Mouse (Mus musculus) T-cell, adult 2 months (primary cell): ENCODE results near the gene Ly6g6c.

Experiments
- DNase-seq: peaks from one replicate; pipeline ENCODE4 v3.0.0; 2022; ENCODE audit warnings: low spot score

Gene Ly6g6c

GRCm38 (mm10) chr17:35083929-35084497 lies 18.8 kb downstream of the Ly6g6c start:
- no peak for DNase-seq

- no peak for DNase-seq
Observed at GRCm38 (mm10) chr17:35085208-35085865, 20.1 kb downstream of the Ly6g6c start, which contains the start of gene Ly6g6f. Gene Ly6g6f, minus strand, starts transcription at chr17:35085610.

GRCm38 (mm10) chr17:35088151-35088550 lies 23.0 kb downstream of the Ly6g6c start:
- DNase-seq: peak; percentile 41

- DNase-seq: peak; percentile 90
Observed at GRCm38 (mm10) chr17:35088825-35089644, 23.8 kb downstream of the Ly6g6c start, which contains the start of gene Abhd16a. Gene Abhd16a, plus strand, starts transcription at chr17:35089263.

- no peak for DNase-seq
Observed at GRCm38 (mm10) chr17:35090166-35090932, 25.2 kb downstream of the Ly6g6c start.

- DNase-seq: no peak
Observed at GRCm38 (mm10) chr17:35092403-35093198, 27.4 kb downstream of the Ly6g6c start.

- DNase-seq: no peak
Observed at GRCm38 (mm10) chr17:35094475-35095365, 29.5 kb downstream of the Ly6g6c start.

GRCm38 (mm10) chr17:35096597-35096996 lies 31.4 kb downstream of the Ly6g6c start:
- DNase-seq: no peak

GRCm38 (mm10) chr17:35097164-35097655 lies 32.0 kb downstream of the Ly6g6c start:
- DNase-seq: no peak

GRCm38 (mm10) chr17:35100196-35100765 lies 35.1 kb downstream of the Ly6g6c start:
- DNase-seq: no peak

- DNase-seq: no peak
Observed at GRCm38 (mm10) chr17:35101161-35101560, 36.0 kb downstream of the Ly6g6c start.

GRCm38 (mm10) chr17:35102299-35102698 lies 37.1 kb downstream of the Ly6g6c start:
- DNase-seq: no peak

- DNase-seq: no peak
Observed at GRCm38 (mm10) chr17:35103221-35103690, 38.1 kb downstream of the Ly6g6c start.

GRCm38 (mm10) chr17:35104079-35104478 lies 38.9 kb downstream of the Ly6g6c start:
- DNase-seq: no peak

GRCm38 (mm10) chr17:35104754-35105153 lies 39.6 kb downstream of the Ly6g6c start:
- DNase-seq: no peak

- peak; percentile 18 for DNase-seq
Observed at GRCm38 (mm10) chr17:35105740-35106389, 40.7 kb downstream of the Ly6g6c start.

- no peak for DNase-seq
Observed at GRCm38 (mm10) chr17:35106522-35106921, 41.3 kb downstream of the Ly6g6c start.

GRCm38 (mm10) chr17:35108097-35108496 lies 42.9 kb downstream of the Ly6g6c start, which contains the start of gene Ly6g5c:
Gene Ly6g5c, plus strand, starts transcription at chr17:35108279.
- no peak for DNase-seq

GRCm38 (mm10) chr17:35111774-35112173 lies 46.6 kb downstream of the Ly6g6c start:
- no peak for DNase-seq
